Mouse (Mus musculus) neutrophil, adult 5-6 weeks (primary cell): ENCODE measurements around the gene Tstd1. TPM values are rescaled to one million over a fixed set of nuclear protein-coding genes. Genes with fewer than 3 reads are reported as not detected.

Experiments
- ATAC-seq: fragments of 151-379, 151-347 bp; 2 replicates; pipeline ENCODE4 v1.8.0; 2017; ENCODE audit warnings: mild to moderate bottlenecking, moderate TSS enrichment; ENCODE audit not compliant: insufficient number of reproducible peaks, poor library complexity, low FRiP score, severe bottlenecking; ENCODE audit errors: extremely low read depth
- total RNA-seq: library from RNA; stranded (forward); fragments of 200-1000 nt; gene quantifications from 2 replicates; pipeline ENCODE4 v1.2.3, GENCODE M21; 2017

Gene Tstd1
- total RNA-seq, 1 experiment from 2014 or later, result 8.8 TPM

DNA sequence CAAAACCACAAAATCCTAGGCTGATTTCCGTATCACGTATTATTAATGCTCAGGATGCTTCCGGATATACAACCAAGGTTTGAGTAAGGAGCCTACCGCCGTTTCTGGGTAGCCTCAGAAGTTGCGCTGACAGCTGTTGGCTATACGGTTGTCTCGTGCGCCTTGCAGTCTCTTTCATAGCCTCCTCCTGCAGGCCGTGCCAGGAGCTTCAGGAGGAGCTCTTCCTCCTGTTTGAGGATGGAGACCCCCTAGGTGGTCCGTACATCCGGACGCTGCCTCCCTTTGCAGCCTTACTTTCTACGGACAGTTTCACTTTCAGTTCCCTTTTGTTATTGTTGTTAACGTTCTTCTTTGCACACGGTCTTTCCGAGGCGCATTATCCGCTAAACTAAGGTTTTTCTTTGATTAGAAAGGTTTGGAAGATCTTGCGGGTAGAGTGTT is 6.7 kb upstream of the Tstd1 start:
- ATAC-seq, result peak; percentile 40

DNA sequence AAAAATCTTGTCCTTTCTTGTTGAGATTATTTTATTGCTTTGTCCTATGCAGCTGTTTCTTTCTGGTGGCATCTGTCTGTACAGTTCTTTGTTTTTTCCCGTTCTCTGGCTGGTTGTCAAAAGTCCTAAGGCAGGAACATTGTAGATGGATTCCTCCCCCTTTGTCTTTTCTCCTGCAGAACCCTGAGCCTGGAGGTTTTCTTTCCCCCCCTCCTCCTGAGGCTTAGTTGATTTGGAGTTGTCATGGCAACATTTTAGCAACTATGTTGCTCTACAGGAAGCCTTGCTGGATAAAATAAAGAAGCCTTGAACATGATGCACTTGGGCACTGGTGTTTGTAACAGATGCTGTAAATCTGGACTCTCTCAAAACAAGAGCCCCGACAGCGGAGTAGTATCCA is 6.2 kb upstream of the Tstd1 start:
- no peak for ATAC-seq

DNA sequence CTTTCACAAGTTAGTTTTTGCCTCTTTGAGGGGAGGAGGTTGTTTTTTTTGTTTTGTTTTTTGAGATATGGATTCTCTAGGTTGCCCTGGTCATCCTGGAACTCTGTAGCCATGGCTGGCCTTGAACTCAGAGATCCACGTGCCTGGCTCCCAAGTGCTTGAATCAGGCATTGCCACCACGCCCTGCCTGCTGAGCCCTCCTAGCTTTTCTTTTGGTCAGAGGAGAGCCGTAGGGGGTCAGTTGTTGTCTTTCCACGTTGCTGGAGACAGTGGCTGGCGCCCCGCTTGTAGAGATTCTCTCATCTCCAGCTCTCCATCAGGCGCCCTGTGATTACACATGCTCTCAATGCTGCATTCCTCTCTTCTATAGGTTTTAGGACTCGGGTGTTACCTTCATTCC is 5.1 kb upstream of the Tstd1 start:
- no peak for ATAC-seq

DNA sequence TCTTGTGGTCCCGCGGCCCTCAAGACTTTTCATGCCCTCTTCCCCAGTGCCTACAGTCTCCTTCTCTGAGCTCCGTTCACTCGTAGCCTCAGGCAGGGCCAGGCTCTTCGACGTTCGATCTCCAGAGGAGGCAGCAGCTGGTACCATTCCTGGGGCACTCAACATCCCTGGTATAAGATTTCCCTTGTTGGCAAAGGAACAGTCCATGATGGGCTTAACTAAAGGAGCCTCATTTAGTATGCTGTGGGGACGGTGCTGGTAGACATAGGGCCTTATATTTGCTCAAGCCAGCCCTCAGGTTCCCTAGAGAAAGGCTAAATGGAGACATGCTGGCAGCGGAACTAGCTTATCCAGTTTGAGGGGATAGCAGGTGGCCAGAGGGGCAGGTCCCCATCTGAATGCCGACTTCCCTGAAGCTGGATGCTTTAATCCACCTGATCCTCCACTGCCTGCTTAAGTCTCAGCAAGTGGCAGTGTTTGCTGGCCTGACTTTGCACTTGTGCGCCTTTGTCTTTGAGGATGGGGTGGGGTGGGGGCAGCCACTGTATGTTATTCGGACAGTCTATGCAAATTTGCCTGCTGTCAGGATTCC is 715 bp downstream of the Tstd1 start:
- ATAC-seq, result no peak

DNA sequence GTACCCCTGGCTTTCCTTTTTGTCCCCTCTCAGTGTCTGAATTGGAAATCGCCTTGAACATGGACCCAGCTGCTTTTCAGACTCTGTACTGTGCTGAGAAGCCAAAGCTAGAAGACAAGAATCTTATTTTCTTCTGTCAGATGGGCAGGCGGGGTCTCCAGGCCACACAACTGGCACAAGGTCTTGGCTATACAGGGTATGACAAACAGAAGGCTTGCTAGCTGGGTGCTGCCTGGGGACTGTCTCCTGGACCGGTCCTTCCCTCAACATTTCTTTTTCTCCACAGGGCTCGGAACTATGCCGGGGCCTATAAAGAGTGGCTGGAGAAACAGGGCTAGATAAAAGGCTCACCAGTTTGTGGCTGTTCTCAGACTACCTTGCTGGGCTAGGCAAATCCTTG is 1.2 kb downstream of the Tstd1 start:
- no peak for ATAC-seq

DNA sequence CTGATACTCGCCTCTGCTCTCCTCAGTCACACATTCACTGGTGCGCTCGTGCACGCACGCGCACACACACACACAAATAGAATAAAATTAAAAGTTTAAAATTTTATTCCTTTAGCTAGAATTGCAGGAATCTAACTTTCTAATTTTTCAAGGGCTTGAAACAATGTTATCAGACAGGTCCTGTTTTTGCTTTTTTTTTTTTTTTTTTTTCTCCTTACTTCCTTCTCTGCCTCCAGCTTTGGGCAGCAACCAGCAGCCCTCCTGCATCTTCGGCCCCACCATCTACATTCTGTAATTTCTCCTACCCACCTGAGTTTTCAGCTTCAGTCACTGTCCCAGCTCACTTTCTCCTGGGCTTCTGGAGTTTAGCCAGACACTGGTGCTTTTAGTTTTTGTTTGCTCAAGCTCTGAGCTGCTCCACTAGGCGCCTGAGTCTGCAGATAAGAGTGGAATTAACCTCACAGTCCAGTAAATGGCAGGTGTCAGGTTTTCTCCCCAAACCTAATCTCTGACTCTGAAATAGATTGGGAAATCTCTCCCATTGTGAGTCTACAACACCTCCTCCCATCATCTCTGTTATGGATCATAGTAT is 3.9 kb downstream of the Tstd1 start:
- no peak for ATAC-seq

DNA sequence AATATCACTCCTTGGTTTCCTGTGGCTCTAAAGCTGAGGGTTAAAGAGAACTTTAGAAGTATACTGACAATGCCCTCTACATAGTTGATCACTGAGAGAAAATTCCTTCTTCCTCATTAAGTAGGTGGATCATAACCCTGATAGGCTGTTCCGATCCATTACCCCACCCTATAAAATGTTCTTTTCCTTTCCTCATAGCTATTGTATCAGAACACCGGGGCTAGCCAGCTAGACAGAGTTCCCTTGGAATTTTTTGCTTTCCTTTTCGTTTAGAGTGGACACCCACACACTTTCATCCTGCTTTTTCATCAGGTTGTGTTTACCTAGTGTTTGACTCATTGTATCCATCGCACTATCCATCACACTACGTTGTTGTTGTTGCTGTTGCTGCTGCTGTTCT is 6.0 kb downstream of the Tstd1 start:
- no peak for ATAC-seq

DNA sequence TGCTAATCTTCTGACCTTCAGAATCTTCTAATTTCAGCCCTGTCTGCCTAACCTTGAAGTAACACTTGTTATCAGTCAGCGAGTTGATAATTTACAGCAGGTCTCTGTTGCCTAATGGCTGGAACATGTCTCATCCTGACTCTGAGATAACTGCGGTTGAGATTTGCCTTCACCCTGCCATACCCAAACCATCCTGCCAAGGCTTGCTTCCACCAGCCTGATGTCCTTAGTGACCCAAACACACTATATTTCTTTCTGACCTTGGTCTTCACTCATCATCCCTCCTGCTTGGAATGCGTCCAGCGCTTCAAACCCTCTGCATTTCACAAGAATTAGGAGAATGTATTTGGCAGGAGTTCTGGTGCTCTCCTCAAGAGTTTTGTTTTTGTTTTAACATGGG is 6.5 kb downstream of the Tstd1 start:
- no peak for ATAC-seq

DNA sequence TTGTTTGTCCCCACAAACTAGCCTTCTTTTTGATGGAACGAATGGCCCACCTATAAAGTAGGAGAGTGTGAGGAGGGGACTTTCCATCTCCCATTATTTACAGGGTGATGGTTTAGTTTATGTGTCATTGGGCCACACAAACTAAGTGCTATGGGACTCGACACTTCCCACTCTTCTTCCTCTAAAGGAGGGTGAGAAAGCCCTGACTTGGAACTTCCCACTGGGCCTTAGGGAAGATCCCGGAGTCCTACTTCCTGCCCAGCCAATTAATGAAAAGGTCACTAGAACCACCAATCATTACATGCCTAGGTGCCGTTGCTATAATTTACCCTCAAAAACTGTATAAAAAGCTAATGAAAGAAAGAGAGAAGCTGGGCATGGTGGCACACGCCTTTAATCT is 13.5 kb downstream of the Tstd1 start:
- no peak for ATAC-seq

DNA sequence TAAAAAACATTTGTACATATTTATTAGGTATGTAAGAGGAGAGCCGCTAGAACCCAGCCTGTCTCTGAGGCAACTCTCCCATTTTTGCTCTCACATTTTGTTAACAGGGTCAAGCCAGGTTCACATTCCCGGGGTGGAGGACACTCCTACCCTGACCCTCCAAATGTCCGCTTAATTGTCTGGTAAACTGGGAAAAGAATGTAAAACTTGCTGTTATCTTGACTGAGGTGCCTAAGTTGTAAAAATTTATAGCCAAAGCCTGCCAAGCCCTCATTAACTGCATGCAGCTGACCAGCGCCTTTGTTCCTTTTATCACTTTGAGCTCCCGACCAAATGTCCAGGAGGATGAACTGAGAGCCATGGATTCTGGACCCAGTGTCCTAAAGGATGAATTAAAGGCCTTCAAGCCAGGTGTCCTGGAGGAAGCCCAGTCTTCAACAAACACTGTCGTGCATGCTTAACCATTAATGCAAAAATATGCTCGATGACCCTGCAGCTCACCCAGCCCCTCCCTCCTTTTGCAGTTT is 16.7 kb downstream of the Tstd1 start:
- ATAC-seq, result no peak

DNA sequence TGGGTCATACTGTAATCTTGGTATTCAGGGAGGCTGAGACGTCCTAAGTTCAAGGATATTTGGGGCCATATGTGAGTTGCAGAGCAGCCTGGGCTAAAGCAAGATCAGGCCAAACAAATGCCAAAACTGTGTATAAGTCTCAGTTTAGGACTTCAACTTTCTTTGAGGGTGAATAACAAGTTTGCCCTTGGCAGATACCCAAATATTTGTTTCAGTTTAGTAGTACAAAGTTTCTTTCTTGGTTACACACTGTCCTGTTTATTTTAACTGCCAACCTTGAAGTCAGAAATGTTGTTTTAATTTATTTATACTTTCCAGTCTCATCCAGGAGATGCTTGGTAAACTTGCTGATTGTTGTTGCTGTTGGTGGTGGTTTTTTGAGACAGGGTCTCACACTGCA is 17.3 kb downstream of the Tstd1 start:
- ATAC-seq, result no peak

DNA sequence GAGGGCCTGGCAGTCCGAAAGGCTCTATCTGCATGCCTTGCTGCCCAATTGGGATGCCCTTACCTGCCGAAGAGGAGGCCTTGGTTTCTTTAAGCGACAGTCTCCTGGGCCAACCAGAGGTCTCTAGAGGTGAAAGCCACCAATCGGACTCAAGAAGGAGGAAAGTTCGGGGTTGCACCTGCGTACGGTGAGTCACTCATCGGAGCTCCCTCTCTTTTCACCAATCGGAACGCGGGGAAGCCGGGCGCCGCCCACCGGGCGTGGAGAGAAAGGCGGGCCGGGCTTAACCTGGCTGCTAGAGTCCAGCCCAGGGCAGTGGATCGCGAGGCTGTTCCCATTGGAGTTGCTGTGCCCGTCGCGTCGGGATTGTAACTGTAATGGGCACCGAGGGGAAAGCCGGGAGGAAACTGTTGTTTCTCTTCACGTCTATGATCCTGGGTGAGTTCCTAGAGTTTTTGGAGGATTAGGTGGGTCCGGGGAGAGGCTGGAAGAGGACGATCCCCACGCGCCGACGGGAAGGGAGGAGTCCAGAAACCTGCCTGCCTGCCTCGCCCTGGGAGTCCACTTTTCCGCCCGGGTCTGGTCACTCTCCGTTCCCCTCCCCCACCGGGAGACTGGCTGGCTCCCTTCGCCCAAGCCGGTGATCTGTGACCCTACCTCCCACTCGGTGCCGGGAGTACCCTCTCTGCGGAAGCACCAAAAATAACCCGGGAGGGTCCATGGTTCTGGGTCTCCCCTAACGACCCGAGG is 18.8 kb downstream of the Tstd1 start, which contains the start of gene F11r:
F11r (plus strand) TSS at position 272 of the 750 bp plus-strand sequence.
- peak; percentile 71 for ATAC-seq

DNA sequence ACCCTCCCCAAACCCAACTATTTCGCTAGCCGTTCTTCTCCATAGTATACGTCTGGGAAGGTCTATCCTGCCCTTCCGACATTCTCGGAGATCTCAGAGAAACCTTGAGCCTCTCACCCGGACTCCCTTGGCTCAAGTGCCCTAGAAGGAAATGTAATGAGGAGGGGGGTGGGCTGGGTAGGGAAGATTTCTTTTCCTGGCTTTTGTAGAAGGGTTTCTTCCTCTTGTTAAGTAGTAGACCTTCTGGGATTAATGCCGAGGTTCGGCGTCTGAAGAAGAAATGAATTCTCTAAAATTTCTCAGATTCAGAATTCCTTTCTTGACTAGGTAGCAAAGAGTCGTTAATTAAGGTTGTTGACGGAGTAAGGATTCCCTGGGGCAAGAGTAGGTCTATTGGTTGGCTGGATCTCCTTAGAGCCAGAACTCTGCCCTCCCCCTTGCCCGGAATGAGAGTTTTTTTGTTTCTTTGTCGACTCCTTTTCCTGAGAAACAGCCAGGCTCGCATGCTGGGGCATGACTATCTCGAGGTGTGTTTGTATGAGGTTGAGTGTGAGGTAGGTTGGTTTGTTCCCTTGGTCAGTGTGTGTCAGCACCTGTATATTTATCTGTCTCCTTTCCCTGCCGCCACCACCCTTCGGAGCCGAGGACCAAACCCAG is 19.5 kb downstream of the Tstd1 start:
- ATAC-seq, result no peak

DNA sequence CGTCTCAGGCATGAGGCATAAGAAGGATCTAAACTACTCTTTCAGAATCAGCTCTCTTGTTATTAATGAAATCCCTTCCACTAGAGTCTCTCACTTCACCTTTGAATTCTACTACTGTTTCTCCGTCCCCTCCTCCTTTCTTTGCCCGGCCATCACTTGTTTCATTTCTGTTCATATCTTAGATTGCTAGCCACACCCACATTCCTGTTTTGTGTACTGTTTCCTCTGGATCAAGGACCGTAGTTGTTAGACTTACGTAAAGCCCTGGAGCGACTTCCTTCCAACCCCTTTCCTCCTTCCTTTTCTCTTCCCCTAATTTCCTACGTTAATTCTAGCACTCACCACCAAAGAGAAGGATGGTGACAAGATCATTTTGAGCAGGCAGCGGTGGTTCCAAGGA is 20.4 kb downstream of the Tstd1 start:
- no peak for ATAC-seq

DNA sequence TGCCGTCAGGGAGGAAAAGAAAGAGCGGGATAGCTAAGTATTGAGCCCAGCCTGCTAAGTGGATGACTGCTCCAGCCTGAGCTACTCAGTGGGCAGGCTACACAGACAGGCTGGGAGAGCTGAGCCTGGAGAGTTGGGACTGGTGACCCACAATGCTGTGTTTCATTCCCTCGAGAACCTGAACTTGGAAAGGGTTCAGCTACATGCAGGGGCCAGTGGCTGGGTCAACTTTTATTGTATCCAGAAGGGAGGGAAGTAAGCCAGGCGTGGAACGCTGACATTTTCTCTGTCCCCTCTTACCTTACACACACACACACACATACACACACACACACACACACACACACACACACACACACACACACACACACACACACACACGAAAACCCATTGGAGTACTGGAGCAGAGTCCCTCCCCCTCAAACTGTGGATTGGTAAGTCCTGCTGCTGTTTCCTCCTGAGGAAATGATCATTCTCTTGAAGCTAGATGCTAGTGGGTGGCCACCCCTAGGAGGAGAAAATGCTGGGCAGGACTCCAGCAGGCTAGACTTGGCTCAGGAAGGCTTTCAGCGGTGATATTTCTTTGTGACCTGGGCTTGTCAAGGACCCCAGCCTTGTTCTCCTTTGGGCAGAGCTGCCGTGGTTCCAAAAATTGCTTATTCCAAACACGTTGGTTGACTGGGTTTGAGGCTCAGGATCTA is 21.5 kb downstream of the Tstd1 start:
- no peak for ATAC-seq

DNA sequence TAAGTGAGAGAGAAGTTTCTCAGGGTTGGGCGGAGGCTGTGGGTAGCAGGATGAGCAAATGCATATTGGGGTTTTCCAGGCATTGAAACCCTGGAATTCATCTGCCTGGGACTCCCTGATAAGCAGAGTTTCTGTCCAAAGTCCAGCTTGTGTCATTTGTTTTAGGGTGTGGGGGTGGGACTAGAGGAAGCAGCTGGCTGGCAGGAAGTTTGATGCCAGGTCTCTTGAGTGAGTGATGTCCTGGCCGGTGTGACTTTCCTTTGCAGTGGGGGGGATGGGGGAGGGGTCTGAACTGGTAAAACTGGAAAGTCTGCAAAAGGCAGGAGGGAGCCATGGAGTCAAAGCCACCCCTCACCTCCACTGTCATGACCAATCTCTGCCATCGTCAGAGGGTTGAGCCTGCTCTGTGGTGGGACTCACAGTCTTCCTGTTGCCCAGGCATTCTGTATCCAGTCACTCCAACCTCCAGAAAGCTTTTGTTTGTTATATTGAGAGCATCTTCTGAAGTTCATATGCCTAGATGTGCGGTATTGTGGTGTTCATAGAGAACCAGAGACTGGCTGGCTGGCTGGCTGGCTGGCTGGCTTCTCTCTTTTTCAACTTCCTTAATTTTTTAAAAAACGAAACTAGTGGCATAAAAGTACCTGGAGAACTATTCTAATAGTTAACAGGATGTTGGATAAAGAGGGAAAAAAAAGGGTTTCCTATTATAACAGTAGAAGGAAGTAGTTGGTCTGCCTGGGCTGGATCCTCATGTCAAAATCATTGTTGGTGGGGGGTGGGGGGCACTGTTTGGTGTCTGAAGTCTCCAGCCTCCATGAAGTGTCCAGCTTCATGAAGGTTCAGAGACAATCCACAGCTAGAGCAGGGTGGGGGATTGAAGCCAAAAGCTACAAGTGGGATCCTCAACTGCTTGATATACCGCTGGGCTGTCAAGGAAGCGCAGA is 23.1 kb downstream of the Tstd1 start:
- no peak for ATAC-seq

DNA sequence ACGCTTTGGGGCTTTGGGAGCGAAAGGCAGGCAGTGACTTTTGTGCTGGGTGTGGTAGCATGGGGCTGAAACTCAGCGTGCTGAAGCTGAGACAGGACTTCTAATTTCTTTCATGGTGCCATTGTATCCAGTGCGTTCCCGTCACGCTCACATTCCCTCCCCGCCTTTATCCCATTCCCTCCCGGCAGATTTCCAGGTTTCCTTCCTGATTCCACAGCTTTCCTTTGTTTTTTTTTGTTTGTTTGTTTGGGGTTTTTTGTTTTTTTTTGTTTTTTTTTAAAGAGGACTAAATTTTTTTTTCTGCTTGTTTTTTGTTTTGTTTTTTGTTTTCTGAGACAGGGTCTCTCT is 23.7 kb downstream of the Tstd1 start:
- ATAC-seq, result no peak

DNA sequence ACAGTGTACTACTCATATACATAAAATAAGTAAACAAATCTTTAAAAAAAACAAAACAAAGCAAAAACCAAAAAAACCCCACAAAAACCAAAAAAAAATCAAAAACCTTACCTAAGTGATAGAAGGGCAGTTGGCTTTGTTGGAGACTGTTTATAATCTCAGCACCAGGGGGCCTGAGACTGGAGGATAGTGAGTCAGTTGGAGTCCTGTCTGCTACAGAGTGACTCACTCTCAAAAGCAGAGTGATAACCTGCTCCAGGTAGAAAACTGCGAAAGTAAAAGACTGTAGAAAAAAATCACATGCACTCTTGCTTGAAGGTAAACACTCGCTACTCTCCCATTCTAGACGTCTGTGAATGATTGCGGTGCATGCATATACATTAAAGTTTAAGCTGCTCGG is 26.4 kb downstream of the Tstd1 start:
- no peak for ATAC-seq
